Mouse (Mus musculus): ENCODE data around the gene Ptprh.

GRCm38 (mm10) chr7:4501558-4502397 is 102.1 kb downstream of the Ptprh start, which contains the start of gene Ppp1r12c:
- no peak for TF ChIP-seq GATA1 (IDR thresholded peaks at IDR 0.05; ENCODE audit: low read length)
- no peak for TF ChIP-seq TAL1 (IDR thresholded peaks at IDR 0.05; ENCODE audit: low read length)

Data from erythroblast, embryonic 14.5 days (primary cell).